Comparison of ENCODE assay signal across 19 mouse cellular contexts in genomic region chr10:4130034-4130607, GRCm38 (mm10).
DNase-seq lines count a peak whose midpoint lies in the region; ATAC-seq lines count a peak whose summit lies in the region.
"Had no signal": no experiment of that assay in that cellular context is flagged by ENCODE, and none has a peak within 500 bp of the region (broad histone marks: within the 10 kb centered on the region; RNA-seq: fewer than 3 reads in every experiment).

No protein-coding gene starts in this region.

- H3K27ac ChIP-seq in heart, embryonic 15.5 days = peak overlapping the region; percentile 40
- H3K27ac ChIP-seq in liver, embryonic 11.5 days (ENCODE audit: low read depth, low read length) = no peak overlapping the region
- H3K27ac ChIP-seq in stomach, embryonic 14.5 days (ENCODE audit: low read length) = peak overlapping the region; percentile 39; the same call in 1 of the 2 replicates
- H3K27ac ChIP-seq: forebrain, embryonic 10.5 days; hindbrain, embryonic 14.5 days; liver, embryonic 15.5 days; midbrain, embryonic 13.5 days; neural tube, embryonic 12.5 days had no signal

- no peak for DNase-seq in heart, adult 18-20 months
- peak; percentile 26 for DNase-seq in liver
- DNase-seq in liver, embryonic 11.5 days (ENCODE audit: low spot score) = no peak
- DNase-seq in cerebellum, adult 11 months = no peak
- DNase-seq in retina, postnatal 1 day = no peak
- DNase-seq: adrenal gland, postnatal 25 days; B cell, adult 2 months; cerebellum, adult 11-12 months; cerebellum, postnatal 14 days; forebrain, postnatal 0 days; layer of hippocampus, adult 9-11 months had no signal

- WGBS in heart, embryonic 15.5 days = 62% methylated on average over 11 of the region's 11 CpGs
- 68% methylated on average over 11 of the region's 11 CpGs for WGBS in liver, embryonic 11.5 days
- WGBS in stomach, embryonic 14.5 days = 77% methylated on average over 11 of the region's 11 CpGs

- H3K4me1 ChIP-seq in heart, embryonic 15.5 days (replicated peaks) = peaks cover 25% of the 10 kb centered on the region
- peaks cover 3% of the 10 kb centered on the region for H3K4me1 ChIP-seq in liver, embryonic 11.5 days (replicated peaks; ENCODE audit: control insufficient read depth, insufficient read depth, low read length)
- H3K4me1 ChIP-seq in stomach, embryonic 14.5 days (ENCODE audit: control insufficient read depth, insufficient read depth, low read length) = peaks cover 25% of the 10 kb centered on the region

- H3K36me3 ChIP-seq in heart, embryonic 15.5 days = no peaks in the 10 kb centered on the region
- H3K36me3 ChIP-seq in liver, embryonic 11.5 days (ENCODE audit: control insufficient read depth, insufficient read depth, low read length) = no peaks in the 10 kb centered on the region; the same call in 1 of the 2 replicates
- H3K36me3 ChIP-seq in stomach, embryonic 14.5 days (ENCODE audit: control insufficient read depth, insufficient read depth, low read length) = no peaks in the 10 kb centered on the region
- H3K36me3 ChIP-seq: midbrain, embryonic 13.5 days; neural tube, embryonic 12.5 days had no signal

- H3K9me3 ChIP-seq in heart, embryonic 15.5 days (replicated peaks) = no peaks in the 10 kb centered on the region
- no peaks in the 10 kb centered on the region for H3K9me3 ChIP-seq in liver, embryonic 11.5 days (ENCODE audit: control insufficient read depth, low read length)
- H3K9me3 ChIP-seq in stomach, embryonic 14.5 days (ENCODE audit: control insufficient read depth, low read depth, low read length) = no peaks in the 10 kb centered on the region
- H3K9me3 ChIP-seq: forebrain, embryonic 10.5 days; liver, embryonic 15.5 days; midbrain, embryonic 13.5 days; neural tube, embryonic 12.5 days had no signal

- no peaks in the 10 kb centered on the region for H3K27me3 ChIP-seq in heart, embryonic 15.5 days
- no peaks in the 10 kb centered on the region for H3K27me3 ChIP-seq in liver, embryonic 11.5 days (replicated peaks; ENCODE audit: control insufficient read depth, insufficient read depth, low read length)
- H3K27me3 ChIP-seq in stomach, embryonic 14.5 days (ENCODE audit: control insufficient read depth, insufficient read depth, low read length) = no peaks in the 10 kb centered on the region
- H3K27me3 ChIP-seq: liver, embryonic 15.5 days; midbrain, embryonic 13.5 days; neural tube, embryonic 12.5 days had no signal

- ATAC-seq in heart, embryonic 15.5 days (replicated peaks; ENCODE audit: insufficient number of reproducible peaks, insufficient read depth, low FRiP score, low read depth) = no peak
- no peak for ATAC-seq in liver, embryonic 11.5 days (replicated peaks; ENCODE audit: low FRiP score)
- peak; percentile 62 for ATAC-seq in erythroid progenitor cell, adult 5-6 weeks (replicated peaks; ENCODE audit: low FRiP score, poor library complexity, severe bottlenecking)
- no peak for ATAC-seq in stomach, embryonic 14.5 days (ENCODE audit: insufficient number of reproducible peaks, insufficient read depth, low FRiP score, low read depth)
- ATAC-seq: forebrain, postnatal 0 days; midbrain, embryonic 13.5 days had no signal

- H3K4me3 ChIP-seq in heart, embryonic 15.5 days = no peak overlapping the region
- no peak overlapping the region for H3K4me3 ChIP-seq in liver, embryonic 11.5 days (ENCODE audit: low read depth, low read length)
- no peak overlapping the region for H3K4me3 ChIP-seq in stomach, embryonic 14.5 days (ENCODE audit: low read depth, low read length)
- H3K4me3 ChIP-seq: forebrain, embryonic 10.5 days; liver, embryonic 15.5 days; midbrain, embryonic 13.5 days; neural tube, embryonic 12.5 days had no signal

- H3K4me2 ChIP-seq in heart, embryonic 15.5 days = no peak overlapping the region
- H3K4me2 ChIP-seq in liver, embryonic 11.5 days = no peak overlapping the region
- no peak overlapping the region for H3K4me2 ChIP-seq in stomach, embryonic 14.5 days (replicated peaks; ENCODE audit: low read depth, low read length)
- H3K4me2 ChIP-seq: hindbrain, embryonic 14.5 days; liver, embryonic 15.5 days; midbrain, embryonic 13.5 days; neural tube, embryonic 12.5 days had no signal

- no peak overlapping the region for H3K9ac ChIP-seq in heart, embryonic 15.5 days
- H3K9ac ChIP-seq in liver, embryonic 11.5 days (ENCODE audit: low read depth, low read length) = no peak overlapping the region
- H3K9ac ChIP-seq in stomach, embryonic 14.5 days (replicated peaks; ENCODE audit: low read depth, low read length) = no peak overlapping the region
- H3K9ac ChIP-seq: forebrain, postnatal 0 days; hindbrain, embryonic 14.5 days; liver, embryonic 15.5 days; midbrain, embryonic 13.5 days; neural tube, embryonic 12.5 days had no signal
